Mouse (Mus musculus) left cerebral cortex, postnatal 10 days (tissue): ENCODE measurements at regions not wholly inside any gene's neighbourhood (a gene's known extent, or its start where the extent isn't known, plus 50 kb on each side); places are given as distances from the start of the nearest gene placed in this dataset.

Experiments used
- DNase-seq, 2 experiments: peaks; one replicate each; pipeline ENCODE4 v3.0.0; 2021 to 2022; ENCODE audit warnings: low spot score in 2 of 2, mixed read lengths in 1 of 2; ENCODE audit errors: extremely low spot score in 1 of 2
- intact Hi-C: fragments of 180-260 bp; cut with DNase I; formaldehyde crosslinking; loops from one replicate; pipeline ENCODE4 v1.15.1; 2025

- intact Hi-C loops: no loop called here
- peak in 1 of 2 experiments; percentile 9 for DNase-seq
Observed at GRCm38 (mm10) chr14:118414275-118414674, 147.5 kb downstream of the Gm9376 start.

- DNase-seq: no peak
- intact Hi-C loops: no loop called here
Observed at GRCm38 (mm10) chr14:118416163-118416562, 149.4 kb downstream of the Gm9376 start.

GRCm38 (mm10) chr14:118419442-118420193, 152.9 kb downstream of the Gm9376 start:
- no peak for DNase-seq
- intact Hi-C loops: no loop called here

- intact Hi-C loops: no loop called here
- peak; percentile 26 to 43 for DNase-seq
Observed at GRCm38 (mm10) chr14:118422351-118423001, 155.7 kb downstream of the Gm9376 start.

- no peak for DNase-seq
- intact Hi-C loops: no loop called here
Observed at GRCm38 (mm10) chr14:118423269-118423668, 156.5 kb downstream of the Gm9376 start.

GRCm38 (mm10) chr14:118426562-118426961, 159.8 kb downstream of the Gm9376 start:
- intact Hi-C loops: no loop called here

GRCm38 (mm10) chr14:118430286-118430685, 163.5 kb downstream of the Gm9376 start:
- intact Hi-C loops: no loop called here
- no peak for DNase-seq

More at GRCm38 (mm10) chr14:118426562-118426961, 159.8 kb downstream of the Gm9376 start:
- no peak for DNase-seq

- intact Hi-C loops: no loop called here
- no peak for DNase-seq
Observed at GRCm38 (mm10) chr14:118430740-118431139, 164.0 kb downstream of the Gm9376 start.

GRCm38 (mm10) chr14:118431241-118431882, 164.6 kb downstream of the Gm9376 start:
- intact Hi-C loops: no loop called here
- no peak for DNase-seq
